26 mouse cellular contexts compared by ENCODE assay signal in the genomic region with DNA sequence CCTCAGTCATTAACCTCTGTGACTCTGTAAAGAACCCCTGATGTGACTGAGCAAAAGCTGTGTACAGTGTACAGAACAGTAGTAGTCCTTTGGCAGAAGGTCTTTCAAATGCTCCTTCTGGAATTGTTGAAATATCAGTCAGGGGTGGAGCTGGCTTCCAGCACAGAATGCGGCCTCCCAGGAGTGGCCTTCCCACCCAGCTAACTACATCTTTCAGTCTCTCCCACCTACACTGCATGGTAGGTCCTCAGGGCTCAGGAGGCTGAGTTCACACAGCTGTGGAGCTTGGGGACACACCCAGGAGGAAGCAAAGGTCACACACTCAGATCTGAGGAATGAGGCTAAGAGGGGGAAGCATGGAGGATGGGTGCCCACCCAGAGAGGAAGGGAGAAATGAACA.
DNase-seq lines count a peak whose midpoint lies in the region; ATAC-seq and TF ChIP-seq lines count a peak whose summit lies in the region.
"Had no signal": no experiment of that assay in that cellular context is flagged by ENCODE, and none has a peak within 500 bp of the region (broad histone marks: within the 10 kb centered on the region; RNA-seq: fewer than 3 reads in every experiment).

No protein-coding gene starts in this region.

- H3K4me2 ChIP-seq in intestine, embryonic 15.5 days (replicated peaks): no peak overlapping the region
- H3K4me2 ChIP-seq in intestine, embryonic 16.5 days (ENCODE audit: low read depth, low read length): no peak overlapping the region
- no peak overlapping the region for H3K4me2 ChIP-seq in lung, embryonic 14.5 days
- H3K4me2 ChIP-seq: embryonic facial prominence, embryonic 13.5 days; forebrain, embryonic 13.5 days; heart, embryonic 12.5 days; hindbrain, embryonic 14.5 days had no signal

- H3K9ac ChIP-seq in intestine, embryonic 15.5 days: no peak overlapping the region
- H3K9ac ChIP-seq in intestine, embryonic 16.5 days (ENCODE audit: low read depth, low read length): no peak overlapping the region
- no peak overlapping the region for H3K9ac ChIP-seq in lung, embryonic 14.5 days
- H3K9ac ChIP-seq in ES-Bruce4 (ENCODE audit: low read depth, poor library complexity, severe bottlenecking): no peak overlapping the region
- H3K9ac ChIP-seq: embryonic facial prominence, embryonic 13.5 days; forebrain, embryonic 13.5 days; heart, embryonic 12.5 days; hindbrain, embryonic 14.5 days; liver, embryonic 14.5 days had no signal

- no peak overlapping the region for H3K27ac ChIP-seq in intestine, embryonic 15.5 days
- H3K27ac ChIP-seq in intestine, embryonic 16.5 days (ENCODE audit: low read length): no peak overlapping the region
- H3K27ac ChIP-seq in lung, embryonic 14.5 days (ENCODE audit: low read depth): peak overlapping the region; percentile 46; the same call in 1 of the 2 replicates
- H3K27ac ChIP-seq in ES-Bruce4 (ENCODE audit: insufficient read depth, low read length): 0 out of 2 replicates have a peak overlapping the region, but pooled peaks have one; percentile 73
- H3K27ac ChIP-seq: embryonic facial prominence, embryonic 13.5 days; forebrain, embryonic 13.5 days; hindbrain, embryonic 14.5 days; liver, embryonic 14.5 days had no signal

- H3K36me3 ChIP-seq in intestine, embryonic 15.5 days: no peaks in the 10 kb centered on the region
- H3K36me3 ChIP-seq in intestine, embryonic 16.5 days (ENCODE audit: control insufficient read depth, insufficient read depth, low read length): no peaks in the 10 kb centered on the region
- H3K36me3 ChIP-seq in lung, embryonic 14.5 days (ENCODE audit: insufficient read depth): no peaks in the 10 kb centered on the region
- H3K36me3 ChIP-seq in ES-Bruce4 (ENCODE audit: control insufficient read depth, insufficient read depth, low read length, poor library complexity, severe bottlenecking): no peaks in the 10 kb centered on the region
- H3K36me3 ChIP-seq: embryonic facial prominence, embryonic 13.5 days; G1E; heart, embryonic 12.5 days had no signal

- no peak for DNase-seq in lung, embryonic 14.5 days
- DNase-seq in lung, adult 18-20 months: no peak
- peak; percentile 90 for DNase-seq in ZHBTc4 (ENCODE audit: low read depth, low spot score)
- no peak for DNase-seq in left cerebral cortex, adult 9 months (ENCODE audit: low spot score in 2 of 2)
- DNase-seq: adrenal gland, postnatal 14 days; cerebellum, adult 11-12 months; cerebellum, adult 9-11 months; embryo, embryonic 11 days; gastrocnemius, postnatal 25 days; heart, adult 18-20 months; heart, postnatal 4 days; kidney, adult 9 months; layer of hippocampus, adult 9-11 months; liver; lung, postnatal 10 days; midbrain, embryonic 14.5 days had no signal

- no peak for TF ChIP-seq POLR2A in ES-Bruce4 (IDR thresholded peaks at IDR 0.05; ENCODE audit: insufficient read depth, low read length)

- H3K9me3 ChIP-seq in intestine, embryonic 15.5 days: no peaks in the 10 kb centered on the region
- no peaks in the 10 kb centered on the region for H3K9me3 ChIP-seq in intestine, embryonic 16.5 days (ENCODE audit: control insufficient read depth, low read length)
- H3K9me3 ChIP-seq in lung, embryonic 14.5 days (ENCODE audit: low read depth, low read length): no peaks in the 10 kb centered on the region
- no peaks in the 10 kb centered on the region for H3K9me3 ChIP-seq in ES-Bruce4 (replicated peaks; ENCODE audit: control insufficient read depth, insufficient read depth, low read length, poor library complexity, severe bottlenecking)
- H3K9me3 ChIP-seq: embryonic facial prominence, embryonic 13.5 days; forebrain, embryonic 13.5 days; heart, embryonic 12.5 days had no signal

- H3K4me3 ChIP-seq in intestine, embryonic 15.5 days (replicated peaks): no peak overlapping the region
- H3K4me3 ChIP-seq in intestine, embryonic 16.5 days (ENCODE audit: low read length): no peak overlapping the region
- no peak overlapping the region for H3K4me3 ChIP-seq in lung, embryonic 14.5 days (ENCODE audit: low read depth, low read length)
- no peak overlapping the region for H3K4me3 ChIP-seq in ES-Bruce4 (ENCODE audit: low read depth, low read length)
- H3K4me3 ChIP-seq: embryonic facial prominence, embryonic 13.5 days; forebrain, embryonic 13.5 days; heart, embryonic 12.5 days had no signal

- H3K4me1 ChIP-seq in intestine, embryonic 15.5 days (replicated peaks): peaks cover 8% of the 10 kb centered on the region; the same call in 1 of the 2 replicates
- 0 out of 2 replicates have a peak, but pooled peaks cover 5% of the 10 kb centered on the region for H3K4me1 ChIP-seq in intestine, embryonic 16.5 days (ENCODE audit: control insufficient read depth, insufficient read depth, low read length)
- peaks cover 21% of the 10 kb centered on the region for H3K4me1 ChIP-seq in lung, embryonic 14.5 days (ENCODE audit: insufficient read depth)
- H3K4me1 ChIP-seq in ES-Bruce4 (ENCODE audit: control insufficient read depth, insufficient read depth, low read length): peaks cover 3% of the 10 kb centered on the region
- H3K4me1 ChIP-seq: forebrain, embryonic 13.5 days had no signal

- TF ChIP-seq EP300 in ES-Bruce4 (IDR thresholded peaks at IDR 0.05; ENCODE audit: insufficient read depth, low read depth, low read length): peak; percentile 66

- peak; percentile 36; the same call in 1 of the 2 replicates for ATAC-seq in intestine, embryonic 15.5 days
- no peak; the same call in 1 of the 2 replicates for ATAC-seq in intestine, embryonic 16.5 days
- ATAC-seq in lung, embryonic 14.5 days (ENCODE audit: insufficient read depth): no peak
- ATAC-seq: CD4-positive, CD25-positive, alpha-beta regulatory T cell, adult 4 months; forebrain, embryonic 13.5 days had no signal

- no peak for TF ChIP-seq CTCF in lung, embryonic 14.5 days (IDR thresholded peaks at IDR 0.05; ENCODE audit: low read depth)
- no peak for TF ChIP-seq CTCF in ES-Bruce4 (IDR thresholded peaks at IDR 0.05; ENCODE audit: low read depth, low read length)

- WGBS in intestine, embryonic 15.5 days: 55% methylated on average over 1 of the region's 1 CpGs
- 66% methylated on average over 1 of the region's 1 CpGs for WGBS in intestine, embryonic 16.5 days
- WGBS in lung, embryonic 14.5 days: 52% methylated on average over 1 of the region's 1 CpGs

- no peaks in the 10 kb centered on the region for H3K27me3 ChIP-seq in intestine, embryonic 15.5 days (replicated peaks)
- H3K27me3 ChIP-seq in intestine, embryonic 16.5 days (replicated peaks; ENCODE audit: control insufficient read depth, insufficient read depth, low read length): no peaks in the 10 kb centered on the region
- no peaks in the 10 kb centered on the region for H3K27me3 ChIP-seq in lung, embryonic 14.5 days (ENCODE audit: insufficient read depth, low read length)
- H3K27me3 ChIP-seq in ES-Bruce4 (ENCODE audit: control insufficient read depth, insufficient read depth, low read length, poor library complexity, severe bottlenecking): no peaks in the 10 kb centered on the region
- H3K27me3 ChIP-seq: embryonic facial prominence, embryonic 13.5 days; forebrain, embryonic 13.5 days had no signal

Comparison
In these comparisons a context has a peak if more than half of its experiments do, and no peak if none do; other contexts are left out.
1. H3K27ac ChIP-seq: peak in lung, embryonic 14.5 days (single experiment) and ES-Bruce4 (single experiment); none in intestine, embryonic 15.5 days (single experiment) and intestine, embryonic 16.5 days (single experiment).